Mouse (Mus musculus) stomach, postnatal 0 days (tissue): ENCODE measurements around the gene Plcb3. TPM values are rescaled to one million over a fixed set of nuclear protein-coding genes. Genes with fewer than 3 reads are reported as not detected.
A peak's percentile ranks its signal among the peaks of the same experiment; 100 is the strongest.
"Not testable (repeated sequence)": the region's sequence is repeated elsewhere in the genome, so short reads cannot be mapped to it uniquely, and the experiment has no call there.

Experiments used
- ATAC-seq: fragments of 200-750 bp; cut with Nextera tagmentation; 2 replicates; pipeline ENCODE4 v1.8.0; 2017; ENCODE audit not compliant: low FRiP score, low TSS enrichment
- DNase-seq: peaks from one replicate; pipeline ENCODE4 v3.0.0-alpha.2; 2016; ENCODE audit warnings: low spot score
- H3K27ac ChIP-seq: fragments of 300-500 bp; sonication (generic); replicated peaks from 2 replicates; pipeline ENCODE4 v1.5.1; 2014; ENCODE audit warnings: mild to moderate bottlenecking, control low read depth
- H3K27me3 ChIP-seq: fragments of 300-500 bp; sonication (generic); 2 replicates; pipeline ENCODE4 v1.6.1; 2014; ENCODE audit warnings: low read length; ENCODE audit not compliant: control insufficient read depth, insufficient read depth
- H3K36me3 ChIP-seq: fragments of 300-500 bp; sonication (generic); 2 replicates; pipeline ENCODE4 v1.6.1; 2014; ENCODE audit warnings: low read length, mixed read lengths; ENCODE audit not compliant: control insufficient read depth, insufficient read depth
- H3K4me1 ChIP-seq: fragments of 300-500 bp; sonication (generic); replicated peaks from 2 replicates; pipeline ENCODE4 v1.6.1; 2014; ENCODE audit warnings: antibody characterized with exemption; ENCODE audit not compliant: control insufficient read depth, insufficient read depth
- H3K4me2 ChIP-seq: fragments of 300-500 bp; sonication (generic); replicated peaks from 2 replicates; pipeline ENCODE4 v1.6.1; 2014; ENCODE audit warnings: low read depth, mild to moderate bottlenecking, control low read depth, moderate library complexity
- H3K4me3 ChIP-seq: fragments of 300-500 bp; sonication (generic); 2 replicates; pipeline ENCODE4 v1.5.1; 2014; ENCODE audit warnings: low read depth, low read length, control low read depth
- H3K9ac ChIP-seq: fragments of 300-500 bp; sonication (generic); 2 replicates; pipeline ENCODE4 v1.6.1; 2014; ENCODE audit warnings: mild to moderate bottlenecking, low read length, control low read depth, mixed read lengths
- H3K9me3 ChIP-seq: fragments of 300-500 bp; sonication (generic); 2 replicates; pipeline ENCODE4 v1.6.1; 2016; ENCODE audit warnings: low read length; ENCODE audit not compliant: control insufficient read depth
- CTCF ChIP-seq: IDR thresholded peaks from 2 replicates; pipeline ENCODE4 v1.5.1; 2016; ENCODE audit warnings: antibody characterized with exemption, low read depth, mild to moderate bottlenecking, moderate library complexity
- EP300 ChIP-seq: optimal IDR thresholded peaks from 2 replicates; pipeline ENCODE3; 2016; ENCODE audit warnings: antibody characterized with exemption
- WGBS: fragments of 180-500 bp; shearing (Covaris S2); extraction: QIAGEN DNeasy Blood & Tissue Kit; methylation state at CpG from one replicate; pipeline ENCODE4 v1.1.7; 2014; 5-methylcytosine and 5-hydroxymethylcytosine counted together
- polyA plus RNA-seq: library from polyadenylated mRNA; unstranded; fragments of >200 nt; fragmentation: Nextera tagmentation; extraction: Ambion mirVana; gene quantifications from 2 replicates; pipeline ENCODE4 v1.2.1, GENCODE M21; 2015

The Plcb3 gene
- polyA plus RNA-seq, 1 experiment from 2014 or later: 30.0 TPM

GRCm38 (mm10) chr19:6993011-6993770 is 16.9 kb upstream of the Plcb3 start:
- peak overlapping the region; percentile 49 for H3K4me3 ChIP-seq
- no peak for TF ChIP-seq EP300
- TF ChIP-seq CTCF: no peak
- H3K27ac ChIP-seq: peak overlapping the region; percentile 58; the same call in 1 of the 2 replicates
- peak overlapping the region; percentile 89 for H3K4me2 ChIP-seq
- no peaks in the 10 kb centered on the region for H3K36me3 ChIP-seq
- peaks cover 12% of the 10 kb centered on the region for H3K4me1 ChIP-seq
- no peaks in the 10 kb centered on the region for H3K27me3 ChIP-seq
- DNase-seq (peak; percentile 12), ATAC-seq (no peak)
- peak overlapping the region; percentile 54 for H3K9ac ChIP-seq
- H3K9me3 ChIP-seq: no peaks in the 10 kb centered on the region
- WGBS: 61% methylated on average over 14 of the region's 14 CpGs

- Histone ChIP-seq H3K4me1 (peaks cover 14% of the 10 kb centered on the region), H3K4me2 (peak within 1 kb of the TSS; percentile 89), H3K9ac (peak within 1 kb of the TSS; percentile 67), H3K27ac (peak within 1 kb of the TSS; percentile 61), H3K27me3 (no peaks in the 10 kb centered on the region), H3K36me3 (no peaks in the 10 kb centered on the region), H3K4me3 (peak within 1 kb of the TSS; percentile 49), H3K9me3 (no peaks in the 10 kb centered on the region)
- DNase-seq (peak; percentile 98), ATAC-seq (peak; percentile 95)
- WGBS: 2% methylated on average over 37 of the region's 37 CpGs
- peak; percentile 33; the same call in 1 of the 2 replicates for TF ChIP-seq CTCF
- TF ChIP-seq EP300: no peak
Measured at GRCm38 (mm10) chr19:6992011-6992858, 16.0 kb upstream of the Plcb3 start, which contains the start of gene Dnajc4. Dnajc4 (minus strand) TSS chr19:6992572.

GRCm38 (mm10) chr19:6991166-6991565 is 14.9 kb upstream of the Plcb3 start:
- not testable (repeated sequence) for H3K36me3 ChIP-seq, H3K27ac ChIP-seq, H3K9ac ChIP-seq, DNase-seq, H3K27me3 ChIP-seq, H3K4me3 ChIP-seq, H3K9me3 ChIP-seq, ATAC-seq, H3K4me2 ChIP-seq
- peaks cover 14% of the 10 kb centered on the region for H3K4me1 ChIP-seq
- 84% methylated on average over 6 of the region's 6 CpGs for WGBS

- peaks cover 14% of the 10 kb centered on the region for H3K4me1 ChIP-seq
- no peak for ATAC-seq
- H3K27ac ChIP-seq: no peak overlapping the region
- H3K9me3 ChIP-seq: no peaks in the 10 kb centered on the region
- H3K36me3 ChIP-seq: no peaks in the 10 kb centered on the region
- H3K4me2 ChIP-seq: no peak overlapping the region
- H3K9ac ChIP-seq: no peak overlapping the region
- DNase-seq: no peak
- 73% methylated on average over 6 of the region's 6 CpGs for WGBS
- no peaks in the 10 kb centered on the region for H3K27me3 ChIP-seq
- TF ChIP-seq EP300 (no peak), CTCF (no peak)
- H3K4me3 ChIP-seq: no peak overlapping the region
Measured at GRCm38 (mm10) chr19:6990712-6991111, 14.4 kb upstream of the Plcb3 start.

- no peak overlapping the region for H3K27ac ChIP-seq
- TF ChIP-seq EP300: no peak
- TF ChIP-seq CTCF: no peak
- no peak overlapping the region for H3K4me2 ChIP-seq
- 74% methylated on average over 8 of the region's 8 CpGs for WGBS
- no peaks in the 10 kb centered on the region for H3K36me3 ChIP-seq
- H3K9me3 ChIP-seq: no peaks in the 10 kb centered on the region
- H3K27me3 ChIP-seq: no peaks in the 10 kb centered on the region
- H3K4me1 ChIP-seq: peaks cover 7% of the 10 kb centered on the region
- H3K4me3 ChIP-seq: no peak overlapping the region
- DNase-seq: no peak
- H3K9ac ChIP-seq: no peak overlapping the region
- no peak for ATAC-seq
Measured at GRCm38 (mm10) chr19:6989251-6989650, 13.0 kb upstream of the Plcb3 start.
